Mouse (Mus musculus): Measurements from ENCODE around the gene Gm49333.
"Not testable (repeated sequence)": the region's sequence is repeated elsewhere in the genome, so short reads cannot be mapped to it uniquely, and the experiment has no call there.

Gene Gm49333

GRCm38 (mm10) chr16:20623211-20623610 lies 11.8 kb downstream of the Gm49333 start:
- no peak for DNase-seq (ENCODE audit: low spot score)

GRCm38 (mm10) chr16:20628871-20629391 lies 17.5 kb downstream of the Gm49333 start:
- DNase-seq (ENCODE audit: low spot score), result peak; percentile 21

- peak; percentile 45 for DNase-seq (ENCODE audit: low spot score)
Observed at GRCm38 (mm10) chr16:20629731-20630634, 18.6 kb downstream of the Gm49333 start, which contains the start of gene Ece2. Gene Ece2, plus strand, starts transcription at chr16:20629828.

GRCm38 (mm10) chr16:20637410-20637809 lies 26.0 kb downstream of the Gm49333 start:
- DNase-seq (ENCODE audit: low spot score), result no peak

GRCm38 (mm10) chr16:20638367-20638766 lies 27.0 kb downstream of the Gm49333 start:
- no peak for DNase-seq (ENCODE audit: low spot score)

GRCm38 (mm10) chr16:20642161-20642560 lies 30.8 kb downstream of the Gm49333 start:
- DNase-seq (ENCODE audit: low spot score), result peak; percentile 81

- no peak for DNase-seq (ENCODE audit: low spot score)
Observed at GRCm38 (mm10) chr16:20643911-20644310, 32.5 kb downstream of the Gm49333 start.

GRCm38 (mm10) chr16:20651076-20651946 lies 39.9 kb downstream of the Gm49333 start, which contains the start of gene Psmd2:
Gene Psmd2, plus strand, starts transcription at chr16:20651652.
- peak; percentile 98 for DNase-seq (ENCODE audit: low spot score)

- no peak for DNase-seq (ENCODE audit: low spot score)
Observed at GRCm38 (mm10) chr16:20651947-20652310, 40.5 kb downstream of the Gm49333 start.

GRCm38 (mm10) chr16:20653315-20653714 lies 41.9 kb downstream of the Gm49333 start:
- no peak for DNase-seq (ENCODE audit: low spot score)

GRCm38 (mm10) chr16:20657661-20658060 lies 46.3 kb downstream of the Gm49333 start:
- DNase-seq (ENCODE audit: low spot score), result no peak

GRCm38 (mm10) chr16:20668013-20668412 lies 56.6 kb downstream of the Gm49333 start, which contains the start of gene Eif4g1:
Gene Eif4g1, plus strand, starts transcription at chr16:20668313.
- DNase-seq (ENCODE audit: low spot score), result not testable (repeated sequence)

GRCm38 (mm10) chr16:20670291-20670690 lies 58.9 kb downstream of the Gm49333 start:
- no peak for DNase-seq (ENCODE audit: low spot score)

GRCm38 (mm10) chr16:20671886-20672285 lies 60.5 kb downstream of the Gm49333 start:
- peak; percentile 41 for DNase-seq (ENCODE audit: low spot score)

GRCm38 (mm10) chr16:20672500-20672902 lies 61.1 kb downstream of the Gm49333 start:
- DNase-seq (ENCODE audit: low spot score), result peak; percentile 94

GRCm38 (mm10) chr16:20672965-20673705 lies 61.7 kb downstream of the Gm49333 start:
- peak; percentile 44 for DNase-seq (ENCODE audit: low spot score)

- no peak for DNase-seq (ENCODE audit: low spot score)
Observed at GRCm38 (mm10) chr16:20673706-20674303, 62.4 kb downstream of the Gm49333 start.

GRCm38 (mm10) chr16:20675213-20675612 lies 63.8 kb downstream of the Gm49333 start:
- DNase-seq (ENCODE audit: low spot score), result no peak

GRCm38 (mm10) chr16:20676702-20677101 lies 65.3 kb downstream of the Gm49333 start:
- peak; percentile 13 for DNase-seq (ENCODE audit: low spot score)

GRCm38 (mm10) chr16:20677380-20677779 lies 66.0 kb downstream of the Gm49333 start:
- no peak for DNase-seq (ENCODE audit: low spot score)
